Mouse (Mus musculus) pancreas, adult 10 weeks (tissue): Measurements from ENCODE around the gene Col6a1. TPM values are rescaled to one million over a fixed set of nuclear protein-coding genes. Genes with fewer than 3 reads are reported as not detected.

Experiments
- polyA plus RNA-seq: library from polyadenylated mRNA; stranded (reverse); fragments of 350-450 nt; fragmentation: Illumina TruSeq; extraction: RNeasy Lipid Tissue Mini Kit (QIAGEN cat#74804); gene quantifications from one replicate; pipeline ENCODE4 v1.2.3, GENCODE M21; 2015; ENCODE audit warnings: low read depth, low replicate concordance; ENCODE audit not compliant: insufficient read depth

Col6a1 gene
- polyA plus RNA-seq, result 35.1 TPM

GRCm38 (mm10) chr10:76725682-76726285 is at the start of gene Col6a1:
Gene Col6a1, minus strand, starts transcription at chr10:76726168.

Other genes with a start within 250 kb of the Col6a1 start
- gene Lss, start 194.6 kb downstream of the Col6a1 start, polyA plus RNA-seq, result 2.4 TPM
- gene Spatc1l, start 163.9 kb downstream of the Col6a1 start, polyA plus RNA-seq, result not detected
- not detected for gene Ftcd, start 150.5 kb downstream of the Col6a1 start, polyA plus RNA-seq
- gene Col6a2, start 102.5 kb downstream of the Col6a1 start, polyA plus RNA-seq, result 28.1 TPM
- 8.3 TPM for gene Pcbp3, start 235.7 kb upstream of the Col6a1 start, polyA plus RNA-seq